Mouse (Mus musculus) hindbrain, postnatal 0 days (tissue): ENCODE data around the gene Rrp12. TPM values are rescaled to one million over a fixed set of nuclear protein-coding genes. Genes with fewer than 3 reads are reported as not detected.
"Not testable (repeated sequence)": the region's sequence is repeated elsewhere in the genome, so short reads cannot be mapped to it uniquely, and the experiment has no call there.

Source experiments
- ATAC-seq: fragments of 200-750 bp; cut with Nextera tagmentation; 2 replicates; pipeline ENCODE4 v1.8.0; 2017; ENCODE audit warnings: mild to moderate bottlenecking, moderate TSS enrichment, moderate library complexity
- DNase-seq: peaks from one replicate; pipeline ENCODE4 v3.0.0-alpha.2; 2015; ENCODE audit warnings: low spot score
- H3K27ac ChIP-seq: fragments of 300-500 bp; sonication (generic); 2 replicates; pipeline ENCODE4 v1.5.1; 2014; ENCODE audit warnings: mild to moderate bottlenecking
- H3K27me3 ChIP-seq: fragments of 300-500 bp; sonication (generic); 2 replicates; pipeline ENCODE4 v1.6.1; 2014; ENCODE audit warnings: low read length, mixed read lengths; ENCODE audit not compliant: insufficient read depth
- H3K36me3 ChIP-seq: fragments of 300-500 bp; sonication (generic); 2 replicates; pipeline ENCODE4 v1.6.1; 2014; ENCODE audit warnings: low read length, mixed read lengths; ENCODE audit not compliant: insufficient read depth
- H3K4me1 ChIP-seq: fragments of 300-500 bp; sonication (generic); 2 replicates; pipeline ENCODE4 v1.6.1; 2014; ENCODE audit warnings: antibody characterized with exemption, low read length, mixed read lengths; ENCODE audit not compliant: insufficient read depth
- H3K4me2 ChIP-seq: fragments of 300-500 bp; sonication (generic); 2 replicates; pipeline ENCODE4 v1.6.1; 2014; ENCODE audit warnings: low read depth, mild to moderate bottlenecking, low read length, moderate library complexity, mixed read lengths
- H3K4me3 ChIP-seq: fragments of 300-500 bp; sonication (generic); 2 replicates; pipeline ENCODE4 v1.5.1; 2014; ENCODE audit warnings: low read length
- H3K9ac ChIP-seq: fragments of 300-500 bp; sonication (generic); replicated peaks from 2 replicates; pipeline ENCODE4 v1.6.1; 2014; ENCODE audit warnings: mild to moderate bottlenecking, low read length, moderate library complexity, mixed read lengths
- H3K9me3 ChIP-seq: fragments of 300-500 bp; sonication (generic); 2 replicates; pipeline ENCODE4 v1.6.1; 2016; ENCODE audit warnings: low read length, mixed read lengths
- CTCF ChIP-seq: IDR thresholded peaks from 2 replicates; pipeline ENCODE4 v1.5.1; 2016; ENCODE audit warnings: antibody characterized with exemption, control low read depth, low read depth
- WGBS: fragments of 180-500 bp; shearing (Covaris S2); extraction: QIAGEN DNeasy Blood & Tissue Kit; methylation state at CpG from one replicate; pipeline ENCODE4 v1.1.7; 2014; 5-methylcytosine and 5-hydroxymethylcytosine counted together
- polyA plus RNA-seq: library from polyadenylated mRNA; unstranded; fragments of >200 nt; fragmentation: Nextera tagmentation; extraction: Ambion mirVana; gene quantifications from 2 replicates; pipeline ENCODE4 v1.2.1, GENCODE M21; 2015
- total RNA-seq: library from RNA; depleted of rRNA; stranded (reverse); fragments of >200 nt; gene quantifications from 2 replicates; pipeline ENCODE4 v1.2.3, GENCODE M21; 2014

Rrp12 gene
- total and polyA plus RNA-seq, 2 experiments from 2014 or later = 12.3 to 19.2 TPM

DNA sequence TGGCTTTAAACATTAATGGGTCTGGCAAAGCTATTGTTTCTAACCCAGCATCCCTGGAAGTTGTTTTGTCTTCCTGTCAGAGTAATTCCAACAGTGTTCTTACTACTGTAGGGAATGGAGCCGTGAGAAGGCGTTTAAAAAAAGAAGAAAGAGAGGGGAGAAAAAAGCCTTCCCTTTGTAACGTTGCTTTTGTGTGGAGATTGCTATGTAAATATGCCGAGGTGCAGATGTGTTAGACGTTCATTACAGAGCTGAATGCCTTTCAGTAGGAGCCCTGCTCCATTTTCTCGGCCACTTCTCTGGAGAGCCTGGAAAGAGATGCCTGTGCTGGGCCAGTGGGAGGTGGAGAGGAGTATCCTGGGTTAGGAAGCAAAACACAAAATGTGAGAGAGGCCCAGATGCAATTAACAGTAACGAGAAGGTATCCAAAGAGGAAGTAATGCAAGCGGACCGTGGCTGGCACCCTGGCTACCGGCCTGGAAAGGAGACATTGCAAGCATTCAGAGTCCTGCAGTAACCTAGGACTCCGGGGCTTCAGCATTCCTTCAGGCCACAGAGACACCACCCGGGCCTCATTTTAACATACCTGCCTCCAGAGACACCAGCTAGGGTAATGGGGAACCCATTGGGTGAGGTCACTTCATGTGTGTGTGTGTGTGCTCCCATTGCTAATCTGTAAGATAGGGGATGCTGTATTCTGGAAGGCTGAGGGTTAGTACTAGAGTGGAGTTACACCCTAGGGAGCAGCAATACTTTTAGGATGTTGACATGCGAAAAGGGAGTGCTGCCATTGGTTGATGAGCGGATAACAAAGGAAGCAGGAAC lies 45.0 kb downstream of the Rrp12 start:
- no peak for DNase-seq
- Histone ChIP-seq H3K4me1 (no peaks in the 10 kb centered on the region), H3K36me3 (no peaks in the 10 kb centered on the region), H3K27ac (peak overlapping the region; percentile 60; the same call in 1 of the 2 replicates), H3K9me3 (no peaks in the 10 kb centered on the region), H3K9ac (no peak overlapping the region), H3K4me3 (no peak overlapping the region), H3K4me2 (0 out of 2 replicates have a peak overlapping the region, but pooled peaks have one; percentile 8), H3K27me3 (no peaks in the 10 kb centered on the region)
- TF ChIP-seq CTCF = no peak
- 18% methylated on average over 14 of the region's 14 CpGs for WGBS
- ATAC-seq = no peak

DNA sequence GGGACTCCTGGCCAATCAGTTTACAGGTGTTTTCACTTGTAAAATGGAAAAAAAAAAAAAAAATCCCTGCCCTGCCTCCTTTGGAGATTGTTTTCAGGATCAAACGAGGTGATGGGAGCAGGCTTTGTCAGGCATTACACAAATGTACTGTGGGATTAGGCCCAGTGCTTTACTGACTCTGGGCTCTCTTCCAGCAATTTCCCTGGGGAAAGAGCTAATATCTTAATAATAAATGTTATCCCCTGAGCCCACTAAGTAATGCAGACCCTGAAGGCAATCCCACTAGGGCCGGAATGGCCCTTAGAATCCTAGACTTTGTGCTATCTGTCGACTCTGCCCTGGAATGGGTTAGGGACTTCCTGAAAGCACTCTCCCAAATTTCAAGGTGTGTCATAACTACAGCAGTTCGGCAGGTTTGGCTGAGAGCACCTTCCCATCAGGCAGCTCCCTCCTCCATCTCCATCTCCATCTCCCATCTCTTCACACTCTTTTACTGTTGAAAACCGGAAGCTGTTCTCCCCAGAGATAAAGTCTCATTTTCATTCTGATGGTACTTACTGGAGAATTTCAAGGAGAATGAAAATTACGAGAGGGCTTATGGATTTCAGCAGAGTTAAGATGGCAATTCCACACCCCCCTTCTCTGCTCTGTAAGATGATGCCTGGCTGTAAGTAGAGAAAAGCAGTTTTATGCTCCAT lies 45.8 kb downstream of the Rrp12 start:
- Histone ChIP-seq H3K9ac (no peak overlapping the region), H3K36me3 (no peaks in the 10 kb centered on the region), H3K9me3 (no peaks in the 10 kb centered on the region), H3K27ac (peak overlapping the region; percentile 60; the same call in 1 of the 2 replicates), H3K4me3 (no peak overlapping the region), H3K27me3 (no peaks in the 10 kb centered on the region), H3K4me2 (0 out of 2 replicates have a peak overlapping the region, but pooled peaks have one; percentile 8), H3K4me1 (no peaks in the 10 kb centered on the region)
- no peak for TF ChIP-seq CTCF
- DNase-seq = peak; percentile 28
- 18% methylated on average over 6 of the region's 6 CpGs for WGBS
- no peak for ATAC-seq

DNA sequence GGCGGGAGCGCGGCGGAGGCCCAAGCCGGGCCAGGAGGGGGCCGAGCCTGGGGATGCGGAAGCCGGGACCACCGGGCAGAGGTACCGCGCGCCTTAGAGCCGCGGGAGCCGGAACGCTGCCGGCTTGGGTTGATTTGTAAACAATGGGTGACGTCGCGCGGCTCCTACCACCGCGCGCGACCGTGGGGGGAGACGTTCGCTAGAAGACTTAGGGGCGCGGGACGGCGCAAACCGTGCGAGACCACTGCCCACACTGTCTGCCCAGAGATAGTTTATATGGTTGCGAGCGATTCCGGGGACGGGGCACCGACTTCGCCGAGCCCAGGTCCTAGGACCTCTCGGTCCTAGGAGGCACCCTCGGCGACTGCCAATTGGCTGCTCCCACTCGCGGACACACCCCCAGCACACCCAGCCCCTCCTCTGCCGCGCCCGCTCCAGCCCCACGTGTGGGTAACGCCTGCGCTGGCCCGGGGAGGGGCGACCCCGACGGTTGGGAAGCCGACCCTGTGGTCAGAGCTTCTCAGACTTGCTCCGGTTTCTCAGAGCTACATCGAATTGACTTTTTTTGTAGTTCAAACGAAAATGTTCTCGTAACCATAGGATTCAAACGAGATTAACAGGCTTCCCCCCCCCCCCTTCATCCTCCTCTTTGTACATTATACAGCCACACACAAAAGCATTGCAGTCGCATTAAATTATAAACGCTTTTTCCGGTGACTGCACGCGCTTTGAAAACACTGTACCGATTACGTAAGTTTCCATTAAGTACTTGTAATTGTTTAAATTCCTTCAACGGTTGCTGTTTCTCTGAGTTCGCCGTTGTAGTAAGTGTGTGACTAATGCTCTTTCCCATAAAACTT lies 47.8 kb downstream of the Rrp12 start, which contains the start of gene Frat2:
Gene Frat2, minus strand, starts transcription at position 141 of the 860 bp plus-strand sequence.
- DNase-seq (peak; percentile 91), ATAC-seq (peak; percentile 96)
- H3K36me3 ChIP-seq = no peaks in the 10 kb centered on the region
- H3K27me3 ChIP-seq = no peaks in the 10 kb centered on the region
- H3K4me1 ChIP-seq = no peaks in the 10 kb centered on the region
- TF ChIP-seq CTCF = no peak
- H3K9me3 ChIP-seq = no peaks in the 10 kb centered on the region
- peak within 1 kb of the TSS; percentile 94 for H3K4me2 ChIP-seq
- peak within 1 kb of the TSS; percentile 75 for H3K4me3 ChIP-seq
- H3K27ac ChIP-seq = peak within 1 kb of the TSS; percentile 93
- H3K9ac ChIP-seq = peak within 1 kb of the TSS; percentile 80
- WGBS = under 1% methylated on average over 71 of the region's 72 CpGs

DNA sequence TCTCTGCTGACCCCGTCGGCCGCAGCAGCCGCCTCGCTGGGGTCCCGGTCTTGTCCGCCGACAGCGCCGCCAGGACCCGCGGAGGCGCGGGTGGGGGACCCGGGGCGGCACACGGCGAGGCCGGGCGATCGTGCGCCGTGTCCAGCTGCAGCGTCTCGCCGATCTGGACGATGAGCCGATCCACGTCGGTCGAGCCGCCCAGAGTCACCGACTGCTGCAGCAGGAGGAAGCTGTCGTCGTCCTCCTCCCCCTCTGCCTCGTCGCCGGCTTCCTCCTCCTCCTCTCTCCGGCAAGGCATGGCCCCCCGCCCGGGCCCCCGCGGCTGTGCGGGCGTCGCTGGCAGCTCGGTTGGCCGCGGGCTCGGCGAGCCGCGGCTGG lies 48.4 kb downstream of the Rrp12 start:
- peak; percentile 69 for DNase-seq
- 1% methylated on average over 47 of the region's 53 CpGs for WGBS

DNA sequence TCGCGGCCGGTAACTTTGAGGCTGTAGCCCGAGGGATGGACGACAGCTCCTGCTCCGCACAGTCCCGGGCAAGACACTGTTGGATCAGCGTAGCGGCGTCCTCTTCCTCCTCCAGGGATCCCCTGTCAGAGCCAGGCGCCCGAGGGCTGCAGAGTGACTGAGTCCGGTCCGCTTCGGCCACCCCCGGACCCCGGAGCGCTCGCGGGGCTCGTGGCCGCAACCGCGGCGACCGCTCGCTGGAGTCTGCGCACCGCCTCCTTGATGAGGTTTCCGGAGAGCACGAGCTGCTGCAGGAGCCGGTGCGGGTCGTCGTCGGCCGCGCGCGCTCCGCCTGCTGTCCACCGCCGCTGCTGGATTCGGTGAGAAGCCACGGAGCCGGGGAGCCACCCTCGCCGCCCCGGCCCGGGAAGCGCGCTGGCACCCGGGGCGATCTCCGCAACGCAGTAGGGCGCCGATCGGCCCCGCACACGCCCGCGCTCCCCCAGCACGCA lies 48.8 kb downstream of the Rrp12 start:
- Histone ChIP-seq H3K9ac (peak overlapping the region; percentile 80), H3K36me3 (no peaks in the 10 kb centered on the region), H3K9me3 (no peaks in the 10 kb centered on the region), H3K27ac (peak overlapping the region; percentile 93), H3K27me3 (no peaks in the 10 kb centered on the region), H3K4me3 (peak overlapping the region; percentile 75), H3K4me1 (no peaks in the 10 kb centered on the region), H3K4me2 (peak overlapping the region; percentile 94)
- no peak for TF ChIP-seq CTCF
- peak; percentile 11; the same call in 1 of the 2 replicates for ATAC-seq
- peak; percentile 59 for DNase-seq
- under 1% methylated on average over 51 of the region's 64 CpGs for WGBS

More for the DNA sequence above, 48.4 kb downstream of the Rrp12 start:
- Histone ChIP-seq H3K9ac (peak overlapping the region; percentile 80), H3K4me3 (peak overlapping the region; percentile 75), H3K27ac (peak overlapping the region; percentile 93), H3K4me2 (peak overlapping the region; percentile 94)
- not testable (repeated sequence) for H3K4me1 ChIP-seq, H3K9me3 ChIP-seq, H3K36me3 ChIP-seq, H3K27me3 ChIP-seq
- peak; percentile 58 for ATAC-seq
